Mouse (Mus musculus): ENCODE data around the gene Ankrd45. TPM values are rescaled to one million over a fixed set of nuclear protein-coding genes. Genes with fewer than 3 reads are reported as not detected.
"Not testable (repeated sequence)": the region's sequence is repeated elsewhere in the genome, so short reads cannot be mapped to it uniquely, and the experiment has no call there.

Gene Ankrd45
- polyA plus RNA-seq, 2 experiments, result 1.1 to 1.5 TPM

- Histone ChIP-seq H3K36me3 (ENCODE audit: control insufficient read depth, insufficient read depth, low read length) (no peaks in the 10 kb centered on the region), H3K9ac (ENCODE audit: low read depth, low read length, severe bottlenecking) (no peak overlapping the region), H3K27ac (replicated peaks; ENCODE audit: low read depth, low read length) (no peak overlapping the region), H3K27me3 (ENCODE audit: control insufficient read depth, insufficient read depth, low read length) (no peaks in the 10 kb centered on the region), H3K9me3 (ENCODE audit: control insufficient read depth, low read length) (no peaks in the 10 kb centered on the region), H3K4me1 (ENCODE audit: control insufficient read depth, insufficient read depth, low read length) (no peaks in the 10 kb centered on the region; the same call in 1 of the 2 replicates), H3K4me2 (replicated peaks; ENCODE audit: low read depth, low read length, severe bottlenecking) (peak overlapping the region; percentile 10; the same call in 1 of the 2 replicates), H3K4me3 (replicated peaks; ENCODE audit: low read length) (no peak overlapping the region)
- TF ChIP-seq POLR2A (IDR thresholded peaks at IDR 0.05; ENCODE audit: borderline replicate concordance, extremely low read depth, insufficient read depth, insufficient read length), result no peak
- 44% methylated on average over 9 of the region's 9 CpGs for WGBS
- DNase-seq (ENCODE audit: low spot score) (no peak), ATAC-seq (ENCODE audit: low FRiP score, low read depth) (no peak)
Observed at GRCm38 (mm10) chr1:161183677-161184076, 41.2 kb downstream of the Ankrd45 start.

- WGBS, result 86% methylated on average over 3 of the region's 3 CpGs
- H3K27me3 ChIP-seq (ENCODE audit: control insufficient read depth, insufficient read depth, low read length), result no peaks in the 10 kb centered on the region
- no peak overlapping the region for H3K9ac ChIP-seq (ENCODE audit: low read depth, low read length, severe bottlenecking)
- H3K4me3 ChIP-seq (replicated peaks; ENCODE audit: low read length), result no peak overlapping the region
- ATAC-seq (ENCODE audit: low FRiP score, low read depth) (no peak), DNase-seq (ENCODE audit: low spot score) (no peak)
- TF ChIP-seq POLR2A (IDR thresholded peaks at IDR 0.05; ENCODE audit: borderline replicate concordance, extremely low read depth, insufficient read depth, insufficient read length), result no peak
- H3K4me1 ChIP-seq (ENCODE audit: control insufficient read depth, insufficient read depth, low read length), result no peaks in the 10 kb centered on the region; the same call in 1 of the 2 replicates
- no peaks in the 10 kb centered on the region for H3K9me3 ChIP-seq (ENCODE audit: control insufficient read depth, low read length)
- H3K27ac ChIP-seq (replicated peaks; ENCODE audit: low read depth, low read length), result no peak overlapping the region
- no peak overlapping the region for H3K4me2 ChIP-seq (replicated peaks; ENCODE audit: low read depth, low read length, severe bottlenecking)
- H3K36me3 ChIP-seq (ENCODE audit: control insufficient read depth, insufficient read depth, low read length), result no peaks in the 10 kb centered on the region
Observed at GRCm38 (mm10) chr1:161185431-161185830, 42.9 kb downstream of the Ankrd45 start.

- 70% methylated on average over 9 of the region's 9 CpGs for WGBS
Observed at GRCm38 (mm10) chr1:161190253-161190910, 47.9 kb downstream of the Ankrd45 start.

GRCm38 (mm10) chr1:161195541-161196351, 53.3 kb downstream of the Ankrd45 start:
- TF ChIP-seq POLR2A (IDR thresholded peaks at IDR 0.05; ENCODE audit: borderline replicate concordance, extremely low read depth, insufficient read depth, insufficient read length), result 0 out of 2 replicates have a peak, but pooled peaks have one; percentile 9
- WGBS, result under 1% methylated on average over 16 of the region's 16 CpGs

More at GRCm38 (mm10) chr1:161190253-161190910, 47.9 kb downstream of the Ankrd45 start:
- Histone ChIP-seq H3K4me1 (ENCODE audit: control insufficient read depth, insufficient read depth, low read length) (peaks cover 5% of the 10 kb centered on the region; the same call in 1 of the 2 replicates), H3K36me3 (ENCODE audit: control insufficient read depth, insufficient read depth, low read length) (no peaks in the 10 kb centered on the region), H3K9me3 (ENCODE audit: control insufficient read depth, low read length) (no peaks in the 10 kb centered on the region), H3K27ac (replicated peaks; ENCODE audit: low read depth, low read length) (no peak overlapping the region), H3K27me3 (ENCODE audit: control insufficient read depth, insufficient read depth, low read length) (no peaks in the 10 kb centered on the region), H3K4me2 (replicated peaks; ENCODE audit: low read depth, low read length, severe bottlenecking) (no peak overlapping the region), H3K9ac (ENCODE audit: low read depth, low read length, severe bottlenecking) (no peak overlapping the region), H3K4me3 (replicated peaks; ENCODE audit: low read length) (no peak overlapping the region)
- DNase-seq (ENCODE audit: low spot score) (no peak), ATAC-seq (ENCODE audit: low FRiP score, low read depth) (no peak)
- TF ChIP-seq POLR2A (IDR thresholded peaks at IDR 0.05; ENCODE audit: borderline replicate concordance, extremely low read depth, insufficient read depth, insufficient read length), result no peak

GRCm38 (mm10) chr1:161196364-161196763, 53.9 kb downstream of the Ankrd45 start:
- peak overlapping the region; percentile 77 for H3K27ac ChIP-seq (replicated peaks; ENCODE audit: low read depth, low read length)

More at GRCm38 (mm10) chr1:161195541-161196351, 53.3 kb downstream of the Ankrd45 start:
- ATAC-seq (ENCODE audit: low FRiP score, low read depth), result peak; percentile 92
- Histone ChIP-seq H3K4me2 (replicated peaks; ENCODE audit: low read depth, low read length, severe bottlenecking) (peak overlapping the region; percentile 51), H3K9me3 (ENCODE audit: control insufficient read depth, low read length) (no peaks in the 10 kb centered on the region), H3K4me3 (replicated peaks; ENCODE audit: low read length) (peak overlapping the region; percentile 33), H3K27ac (replicated peaks; ENCODE audit: low read depth, low read length) (peak overlapping the region; percentile 77), H3K4me1 (ENCODE audit: control insufficient read depth, insufficient read depth, low read length) (peaks cover 5% of the 10 kb centered on the region; the same call in 1 of the 2 replicates), H3K36me3 (ENCODE audit: control insufficient read depth, insufficient read depth, low read length) (no peaks in the 10 kb centered on the region), H3K27me3 (ENCODE audit: control insufficient read depth, insufficient read depth, low read length) (no peaks in the 10 kb centered on the region), H3K9ac (ENCODE audit: low read depth, low read length, severe bottlenecking) (peak overlapping the region; percentile 39)
- DNase-seq (ENCODE audit: low spot score), result peak; percentile 95

More at GRCm38 (mm10) chr1:161196364-161196763, 53.9 kb downstream of the Ankrd45 start:
- Histone ChIP-seq H3K4me3 (replicated peaks; ENCODE audit: low read length) (peak overlapping the region; percentile 33), H3K9ac (ENCODE audit: low read depth, low read length, severe bottlenecking) (peak overlapping the region; percentile 39; the same call in 1 of the 2 replicates), H3K4me2 (replicated peaks; ENCODE audit: low read depth, low read length, severe bottlenecking) (peak overlapping the region; percentile 51)
- H3K4me1 ChIP-seq (ENCODE audit: control insufficient read depth, insufficient read depth, low read length); H3K36me3 ChIP-seq (ENCODE audit: control insufficient read depth, insufficient read depth, low read length); H3K9me3 ChIP-seq (ENCODE audit: control insufficient read depth, low read length); DNase-seq (ENCODE audit: low spot score); ATAC-seq (ENCODE audit: low FRiP score, low read depth); H3K27me3 ChIP-seq (ENCODE audit: control insufficient read depth, insufficient read depth, low read length): not testable (repeated sequence)
- WGBS, result 42% methylated on average over 11 of the region's 11 CpGs

Data from limb, embryonic 14.5 days (tissue).